Mouse (Mus musculus) erythroblast, embryonic 14.5 days (primary cell): ENCODE data around the gene Cbl. TPM values are rescaled to one million over a fixed set of nuclear protein-coding genes. Genes with fewer than 3 reads are reported as not detected.
"Not testable (repeated sequence)": the region's sequence is repeated elsewhere in the genome, so short reads cannot be mapped to it uniquely, and the experiment has no call there.

Source experiments
- H3K27me3 ChIP-seq: 2 replicates; pipeline ENCODE4 v1.6.1; 2012; ENCODE audit warnings: inconsistent platforms; ENCODE audit not compliant: control insufficient read depth
- H3K36me3 ChIP-seq: 2 replicates; pipeline ENCODE4 v1.6.1; 2012; ENCODE audit warnings: mild to moderate bottlenecking, inconsistent platforms; ENCODE audit not compliant: control insufficient read depth
- H3K4me1 ChIP-seq: 2 replicates; pipeline ENCODE4 v1.6.1; 2012; ENCODE audit warnings: inconsistent platforms; ENCODE audit not compliant: control insufficient read depth
- H3K4me3 ChIP-seq: replicated peaks from 2 replicates; pipeline ENCODE3; 2012; ENCODE audit warnings: moderate library complexity, mild to moderate bottlenecking, inconsistent platforms
- H3K9me3 ChIP-seq: 2 replicates; pipeline ENCODE4 v1.6.1; 2012; ENCODE audit warnings: low read length, inconsistent platforms, mixed read lengths; ENCODE audit not compliant: control insufficient read depth
- GATA1 ChIP-seq: IDR thresholded peaks from 2 replicates; pipeline ENCODE4 v1.6.1; 2012; ENCODE audit warnings: low read length, inconsistent platforms, mixed read lengths
- TAL1 ChIP-seq: IDR thresholded peaks from 3 replicates; pipeline ENCODE4 v1.6.1; 2012; ENCODE audit warnings: low read length, inconsistent platforms, mixed read lengths
- polyA plus RNA-seq: library from polyadenylated mRNA; stranded (reverse); fragments of >175 nt; gene quantifications from 2 replicates; pipeline ENCODE4 v1.2.3, GENCODE M21; 2012

The Cbl gene
- polyA plus RNA-seq, 1 experiment: 0.16 TPM

- no peak for TF ChIP-seq TAL1
- no peak for TF ChIP-seq GATA1
- H3K9me3 ChIP-seq: no peaks in the 10 kb centered on the region
- H3K27me3 ChIP-seq: peaks cover 17% of the 10 kb centered on the region
- H3K36me3 ChIP-seq: no peaks in the 10 kb centered on the region
- peaks cover 3% of the 10 kb centered on the region for H3K4me1 ChIP-seq
- no peak overlapping the region for H3K4me3 ChIP-seq
Measured at GRCm38 (mm10) chr9:44124317-44124716, 109.5 kb downstream of the Cbl start.

GRCm38 (mm10) chr9:44119948-44120465, 113.8 kb downstream of the Cbl start:
- TF ChIP-seq GATA1 (no peak), TAL1 (no peak)
- Histone ChIP-seq H3K4me1 (no peaks in the 10 kb centered on the region; the same call in 1 of the 2 replicates), H3K9me3 (no peaks in the 10 kb centered on the region), H3K36me3 (no peaks in the 10 kb centered on the region), H3K27me3 (no peaks in the 10 kb centered on the region), H3K4me3 (no peak overlapping the region)

GRCm38 (mm10) chr9:44119011-44119410, 114.8 kb downstream of the Cbl start:
- Histone ChIP-seq H3K36me3 (no peaks in the 10 kb centered on the region), H3K4me1 (peaks cover 7% of the 10 kb centered on the region), H3K9me3 (no peaks in the 10 kb centered on the region), H3K27me3 (no peaks in the 10 kb centered on the region), H3K4me3 (no peak overlapping the region)
- no peak for TF ChIP-seq TAL1
- no peak for TF ChIP-seq GATA1

GRCm38 (mm10) chr9:44116182-44116581, 117.7 kb downstream of the Cbl start:
- H3K9me3 ChIP-seq: no peaks in the 10 kb centered on the region
- TF ChIP-seq GATA1: no peak
- TF ChIP-seq TAL1: no peak
- peaks cover 6% of the 10 kb centered on the region for H3K36me3 ChIP-seq
- H3K4me3 ChIP-seq: no peak overlapping the region
- no peaks in the 10 kb centered on the region for H3K27me3 ChIP-seq
- peaks cover 22% of the 10 kb centered on the region for H3K4me1 ChIP-seq

- peaks cover 10% of the 10 kb centered on the region for H3K36me3 ChIP-seq
- no peak overlapping the region for H3K4me3 ChIP-seq
- H3K27me3 ChIP-seq: no peaks in the 10 kb centered on the region
- no peaks in the 10 kb centered on the region for H3K9me3 ChIP-seq
- TF ChIP-seq GATA1 (no peak), TAL1 (no peak)
- H3K4me1 ChIP-seq: peaks cover 23% of the 10 kb centered on the region
Measured at GRCm38 (mm10) chr9:44115599-44115998, 118.2 kb downstream of the Cbl start.

- H3K4me1 ChIP-seq: peaks cover 34% of the 10 kb centered on the region
- no peaks in the 10 kb centered on the region for H3K27me3 ChIP-seq
- no peaks in the 10 kb centered on the region for H3K9me3 ChIP-seq
- peaks cover 21% of the 10 kb centered on the region for H3K36me3 ChIP-seq
- TF ChIP-seq TAL1 (no peak), GATA1 (no peak)
- H3K4me3 ChIP-seq: peak overlapping the region; percentile 16
Measured at GRCm38 (mm10) chr9:44114453-44114852, 119.4 kb downstream of the Cbl start.

GRCm38 (mm10) chr9:44113105-44113789, 120.6 kb downstream of the Cbl start, which contains the start of the genes Gm49380 and Rnf26:
Gene Gm49380 (minus strand): TSS chr9:44113500.
Gene Rnf26 (minus strand): TSS chr9:44113517.
- no peaks in the 10 kb centered on the region for H3K9me3 ChIP-seq
- H3K27me3 ChIP-seq: no peaks in the 10 kb centered on the region
- no peak for TF ChIP-seq TAL1
- no peak for TF ChIP-seq GATA1
- peaks cover 46% of the 10 kb centered on the region for H3K4me1 ChIP-seq
- H3K4me3 ChIP-seq: peak within 1 kb of the TSS; percentile 83
- peaks cover 33% of the 10 kb centered on the region for H3K36me3 ChIP-seq

- Histone ChIP-seq H3K36me3 (peaks cover 47% of the 10 kb centered on the region), H3K4me1 (peaks cover 58% of the 10 kb centered on the region)
- not testable (repeated sequence) for H3K27me3 ChIP-seq, H3K4me3 ChIP-seq, H3K9me3 ChIP-seq
Measured at GRCm38 (mm10) chr9:44111909-44112308, 121.9 kb downstream of the Cbl start.

- Histone ChIP-seq H3K27me3 (no peaks in the 10 kb centered on the region), H3K4me1 (peaks cover 62% of the 10 kb centered on the region), H3K36me3 (peaks cover 70% of the 10 kb centered on the region), H3K4me3 (peak overlapping the region; percentile 38), H3K9me3 (no peaks in the 10 kb centered on the region)
- TF ChIP-seq TAL1 (no peak), GATA1 (0 out of 2 replicates have a peak, but pooled peaks have one; percentile 12)
Measured at GRCm38 (mm10) chr9:44109360-44110095, 124.3 kb downstream of the Cbl start.
